Mouse (Mus musculus) cortical plate, adult 2 months (tissue): ENCODE measurements around the gene Dnaic1.

Source experiments
- CTCF ChIP-seq: fragments of 200-500 bp; IDR thresholded peaks from 2 replicates; pipeline ENCODE4 v1.5.1; 2011; ENCODE audit warnings: mild to moderate bottlenecking, control low read depth, low read length; ENCODE audit not compliant: insufficient read depth; ENCODE audit errors: extremely low read depth
- POLR2A ChIP-seq: fragments of 200-500 bp; IDR thresholded peaks from 2 replicates; pipeline ENCODE4 v1.6.1; 2011; ENCODE audit warnings: mild to moderate bottlenecking, low read length, control low read depth; ENCODE audit not compliant: insufficient read depth; ENCODE audit errors: extremely low read depth

DNA sequence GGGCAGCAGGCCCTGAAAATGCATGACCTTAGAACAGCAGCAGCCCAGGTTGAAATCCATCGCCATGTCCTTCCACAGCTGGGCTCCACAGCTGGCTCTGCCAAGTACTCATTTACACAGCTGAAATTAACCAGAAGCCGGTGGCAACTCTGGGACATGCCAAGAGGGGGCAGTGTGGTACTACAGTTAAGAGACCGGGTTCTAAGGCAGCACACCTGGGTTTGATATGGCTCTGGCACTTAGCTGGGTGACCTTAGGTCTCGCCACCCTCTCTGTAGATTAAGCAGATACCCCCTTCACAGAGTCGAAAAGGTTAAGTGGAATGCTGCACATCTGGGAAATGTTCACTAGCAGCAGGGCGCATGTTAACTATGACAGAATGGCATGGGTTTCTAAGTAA lies 17.0 kb upstream of the Dnaic1 start:
- peak; percentile 76 for TF ChIP-seq CTCF
- TF ChIP-seq POLR2A, result no peak
